Mouse (Mus musculus) kidney, postnatal 0 days (tissue): ENCODE measurements around the gene Fbln2. TPM values are rescaled to one million over a fixed set of nuclear protein-coding genes. Genes with fewer than 3 reads are reported as not detected.
A peak's percentile ranks its signal among the peaks of the same experiment; 100 is the strongest.

ENCODE experiments used
- ATAC-seq: fragments of 200-750 bp; cut with Nextera tagmentation; replicated peaks from 2 replicates; pipeline ENCODE4 v1.8.0; 2017; ENCODE audit warnings: low read depth, moderate number of reproducible peaks, moderate TSS enrichment, moderate library complexity; ENCODE audit not compliant: low FRiP score
- DNase-seq: peaks from one replicate; pipeline ENCODE4 v3.0.0-alpha.2; 2016; ENCODE audit warnings: low spot score
- H3K27ac ChIP-seq: fragments of 300-500 bp; sonication (generic); 2 replicates; pipeline ENCODE4 v1.5.1; 2014; ENCODE audit warnings: mild to moderate bottlenecking
- H3K27me3 ChIP-seq: fragments of 300-500 bp; sonication (generic); 2 replicates; pipeline ENCODE4 v1.6.1; 2014; ENCODE audit warnings: low read length, mixed read lengths; ENCODE audit not compliant: insufficient read depth
- H3K36me3 ChIP-seq: fragments of 300-500 bp; sonication (generic); 2 replicates; pipeline ENCODE4 v1.6.1; 2014; ENCODE audit warnings: low read length, mixed read lengths; ENCODE audit not compliant: insufficient read depth
- H3K4me1 ChIP-seq: fragments of 300-500 bp; sonication (generic); replicated peaks from 2 replicates; pipeline ENCODE4 v1.6.1; 2014; ENCODE audit warnings: antibody characterized with exemption, low read length, mixed read lengths; ENCODE audit not compliant: insufficient read depth
- H3K4me2 ChIP-seq: fragments of 300-500 bp; sonication (generic); 2 replicates; pipeline ENCODE4 v1.6.1; 2014; ENCODE audit warnings: mild to moderate bottlenecking, low read length, moderate library complexity, mixed read lengths
- H3K4me3 ChIP-seq: fragments of 300-500 bp; sonication (generic); replicated peaks from 2 replicates; pipeline ENCODE4 v1.5.1; 2014; ENCODE audit warnings: low read depth, low read length
- H3K9ac ChIP-seq: fragments of 300-500 bp; sonication (generic); 2 replicates; pipeline ENCODE4 v1.6.1; 2014; ENCODE audit warnings: low read depth, low read length
- H3K9me3 ChIP-seq: fragments of 300-500 bp; sonication (generic); replicated peaks from 2 replicates; pipeline ENCODE4 v1.6.1; 2016; ENCODE audit warnings: low read length, inconsistent platforms, mixed read lengths
- CTCF ChIP-seq: IDR thresholded peaks from 2 replicates; pipeline ENCODE4 v1.5.1; 2016; ENCODE audit warnings: antibody characterized with exemption, low read depth, mild to moderate bottlenecking, moderate library complexity
- WGBS: fragments of 180-500 bp; shearing (Covaris S2); extraction: QIAGEN DNeasy Blood & Tissue Kit; methylation state at CpG from one replicate; pipeline ENCODE4 v1.1.7; 2014; 5-methylcytosine and 5-hydroxymethylcytosine counted together
- polyA plus RNA-seq: library from polyadenylated mRNA; unstranded; fragments of >200 nt; fragmentation: Nextera tagmentation; extraction: Ambion mirVana; gene quantifications from 2 replicates; pipeline ENCODE4 v1.2.1, GENCODE M21; 2015

Gene Fbln2
- polyA plus RNA-seq, 1 experiment from 2014 or later: 20.9 TPM

DNA sequence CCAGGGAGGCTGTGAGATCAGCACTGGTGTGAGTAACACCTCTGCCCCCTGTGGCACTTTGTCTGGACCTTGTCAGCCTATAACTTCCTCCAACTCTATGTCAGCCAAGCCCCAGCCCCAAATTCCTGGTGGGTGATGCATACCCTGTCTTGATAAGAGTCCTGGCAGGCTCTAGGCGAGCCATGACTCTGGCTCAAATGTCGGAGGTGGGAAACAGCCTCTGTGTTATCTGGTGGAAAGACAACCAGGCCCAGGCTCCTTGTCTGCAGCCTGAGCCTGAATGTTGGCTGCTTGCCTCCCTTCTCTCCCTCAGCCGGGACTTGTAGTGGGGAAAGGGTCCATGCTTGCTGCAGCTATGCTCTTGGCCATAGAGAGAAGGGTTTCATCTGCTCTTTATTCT, 1.4 kb upstream of the Fbln2 start:
- DNase-seq: no peak
- H3K9me3 ChIP-seq: no peaks in the 10 kb centered on the region
- no peak overlapping the region for H3K4me2 ChIP-seq
- no peak for TF ChIP-seq CTCF
- H3K27ac ChIP-seq: no peak overlapping the region
- no peak for ATAC-seq
- no peak overlapping the region for H3K9ac ChIP-seq
- no peaks in the 10 kb centered on the region for H3K36me3 ChIP-seq
- H3K27me3 ChIP-seq: no peaks in the 10 kb centered on the region
- 73% methylated on average over 3 of the region's 3 CpGs for WGBS
- H3K4me3 ChIP-seq: no peak overlapping the region
- H3K4me1 ChIP-seq: 0 out of 2 replicates have a peak, but pooled peaks cover 3% of the 10 kb centered on the region

DNA sequence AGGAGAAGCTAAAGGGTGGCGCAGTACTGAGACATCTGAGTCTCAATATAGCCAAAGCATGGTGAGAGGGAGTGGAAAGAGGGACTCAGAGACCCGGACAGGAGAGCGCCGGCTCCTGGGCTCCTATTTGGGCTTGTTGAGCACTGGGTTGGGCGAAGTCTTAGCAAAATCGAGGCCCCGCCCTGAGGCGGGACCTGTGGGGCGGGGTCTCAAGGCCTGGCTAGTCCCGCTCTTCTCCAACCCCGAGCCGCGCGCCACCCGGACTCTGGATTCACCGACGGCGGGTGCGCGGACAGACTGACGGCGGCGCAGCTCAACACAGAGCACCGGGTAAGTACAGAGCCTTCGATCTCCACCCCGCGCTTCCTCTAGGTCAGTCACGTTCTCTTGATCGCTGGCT, 316 bp downstream of the Fbln2 start:
- WGBS: 1% methylated on average over 29 of the region's 29 CpGs
- peak overlapping the region; percentile 13 for H3K9ac ChIP-seq
- no peaks in the 10 kb centered on the region for H3K9me3 ChIP-seq
- peak overlapping the region; percentile 21 for H3K4me3 ChIP-seq
- TF ChIP-seq CTCF: no peak
- no peaks in the 10 kb centered on the region for H3K27me3 ChIP-seq
- H3K27ac ChIP-seq: no peak overlapping the region
- ATAC-seq: peak; percentile 63
- no peaks in the 10 kb centered on the region for H3K36me3 ChIP-seq
- DNase-seq: peak; percentile 70
- peak overlapping the region; percentile 59 for H3K4me2 ChIP-seq
- 0 out of 2 replicates have a peak, but pooled peaks cover 3% of the 10 kb centered on the region for H3K4me1 ChIP-seq

DNA sequence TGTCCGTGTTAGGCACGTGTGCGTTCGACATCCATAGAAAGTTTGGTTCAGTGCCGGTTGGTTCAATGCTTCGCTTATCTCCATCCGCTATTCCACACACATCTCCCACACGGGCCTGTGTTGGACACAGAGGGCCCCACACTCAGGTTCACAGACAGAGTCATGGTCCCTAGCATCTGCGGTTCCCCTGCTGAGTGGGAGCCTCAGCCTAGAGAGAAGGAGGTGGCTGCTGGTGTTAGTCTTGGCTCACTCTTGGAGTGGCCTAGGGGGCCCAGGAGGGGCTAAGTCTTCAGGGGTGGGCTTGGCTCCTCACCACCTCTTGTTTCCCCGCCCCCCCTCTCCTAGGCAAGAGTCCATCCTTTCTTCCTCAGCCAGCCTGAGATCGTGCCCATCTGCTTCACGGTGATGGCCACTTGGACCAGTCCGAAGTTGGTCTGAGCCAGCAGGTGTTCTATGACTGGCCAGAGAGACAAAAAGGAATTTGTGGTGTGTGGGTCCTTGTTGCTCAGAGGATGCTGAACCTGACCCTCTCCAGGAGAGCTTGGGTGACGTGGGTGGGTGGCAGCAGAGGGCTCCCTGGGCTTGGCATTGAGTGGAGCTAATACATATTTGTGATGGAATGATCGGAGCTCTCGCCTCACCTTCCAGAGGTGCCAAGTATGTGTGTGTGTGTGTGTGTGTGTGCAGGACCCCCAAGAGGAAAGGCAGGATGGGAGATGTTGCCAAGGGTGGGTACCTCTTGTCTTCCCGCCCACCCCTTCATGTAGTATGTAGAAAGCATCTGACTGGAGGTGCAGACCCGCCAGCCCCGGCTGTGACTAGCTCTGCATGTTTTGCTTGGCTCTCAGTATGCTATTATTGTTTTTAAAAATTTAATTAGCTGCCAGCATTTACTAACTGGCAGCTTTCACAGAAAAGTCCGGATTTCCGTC, 1.3 kb downstream of the Fbln2 start:
- TF ChIP-seq CTCF: no peak
- Histone ChIP-seq H3K27me3 (no peaks in the 10 kb centered on the region), H3K36me3 (no peaks in the 10 kb centered on the region), H3K9me3 (no peaks in the 10 kb centered on the region), H3K4me2 (peak overlapping the region; percentile 59), H3K9ac (0 out of 2 replicates have a peak overlapping the region, but pooled peaks have one; percentile 13), H3K27ac (no peak overlapping the region), H3K4me3 (no peak overlapping the region), H3K4me1 (0 out of 2 replicates have a peak, but pooled peaks cover 3% of the 10 kb centered on the region)
- no peak for DNase-seq
- 49% methylated on average over 21 of the region's 21 CpGs for WGBS
- no peak for ATAC-seq

GRCm38 (mm10) chr6:91215454-91215853, 3.2 kb downstream of the Fbln2 start:
- Histone ChIP-seq H3K27me3 (no peaks in the 10 kb centered on the region), H3K4me3 (no peak overlapping the region), H3K9ac (no peak overlapping the region), H3K4me1 (0 out of 2 replicates have a peak, but pooled peaks cover 3% of the 10 kb centered on the region), H3K9me3 (no peaks in the 10 kb centered on the region), H3K4me2 (no peak overlapping the region), H3K36me3 (no peaks in the 10 kb centered on the region), H3K27ac (no peak overlapping the region)
- ATAC-seq (no peak), DNase-seq (no peak)
- 76% methylated on average over 1 of the region's 1 CpGs for WGBS
- no peak for TF ChIP-seq CTCF

GRCm38 (mm10) chr6:91218445-91218844, 6.2 kb downstream of the Fbln2 start:
- DNase-seq (no peak), ATAC-seq (no peak)
- Histone ChIP-seq H3K27ac (no peak overlapping the region), H3K27me3 (no peaks in the 10 kb centered on the region), H3K9me3 (no peaks in the 10 kb centered on the region), H3K4me3 (no peak overlapping the region), H3K9ac (no peak overlapping the region), H3K4me2 (no peak overlapping the region), H3K4me1 (no peaks in the 10 kb centered on the region), H3K36me3 (no peaks in the 10 kb centered on the region)
- 61% methylated on average over 9 of the region's 9 CpGs for WGBS
- TF ChIP-seq CTCF: no peak

GRCm38 (mm10) chr6:91218871-91219270, 6.6 kb downstream of the Fbln2 start:
- Histone ChIP-seq H3K27ac (no peak overlapping the region), H3K4me1 (no peaks in the 10 kb centered on the region), H3K4me3 (no peak overlapping the region), H3K27me3 (no peaks in the 10 kb centered on the region), H3K9ac (no peak overlapping the region), H3K36me3 (no peaks in the 10 kb centered on the region), H3K4me2 (no peak overlapping the region), H3K9me3 (no peaks in the 10 kb centered on the region)
- no peak for TF ChIP-seq CTCF
- 68% methylated on average over 3 of the region's 3 CpGs for WGBS
- DNase-seq (no peak), ATAC-seq (0 out of 2 replicates have a peak, but pooled peaks have one; percentile 13)
